Mouse (Mus musculus): Measurements from ENCODE around the gene Prm2. TPM values are rescaled to one million over a fixed set of nuclear protein-coding genes. Genes with fewer than 3 reads are reported as not detected.

Gene Prm2
- total RNA-seq, 2 experiments from 2014 or later = not detected

GRCm38 (mm10) chr16:10770531-10771325, 25.2 kb downstream of the Prm2 start:
- DNase-seq (ENCODE audit: extremely low spot score in 1 of 2, low spot score in 2 of 2) = no peak
- intact Hi-C loops (cut with DNase I) = no loop called here
- Histone ChIP-seq H3K4me3 (no peak overlapping the region), H3K27ac (no peak overlapping the region)
- TF ChIP-seq CTCF (IDR thresholded peaks at IDR 0.05) = no peak; the same call in none of the 2 replicates

GRCm38 (mm10) chr16:10769661-10770060, 26.3 kb downstream of the Prm2 start:
- peak; percentile 26 to 31 for DNase-seq (ENCODE audit: extremely low spot score in 1 of 2, low spot score in 2 of 2)
- H3K27ac ChIP-seq = no peak overlapping the region
- intact Hi-C loops (cut with DNase I) = loop anchor here (5.0 kb wide), 1 partner anchor 102 kb away; no protein-coding TSS in a partner anchor
- no peak for TF ChIP-seq CTCF (IDR thresholded peaks at IDR 0.05)
- no peak overlapping the region for H3K4me3 ChIP-seq

- DNase-seq (ENCODE audit: extremely low spot score in 1 of 2, low spot score in 2 of 2) = no peak
- intact Hi-C loops (cut with DNase I) = loop anchor here (5.0 kb wide), 1 partner anchor 102 kb away; no protein-coding TSS in a partner anchor
- no peak overlapping the region for H3K4me3 ChIP-seq
- no peak for TF ChIP-seq CTCF (IDR thresholded peaks at IDR 0.05)
- no peak overlapping the region for H3K27ac ChIP-seq
These were observed 27.1 kb downstream of the Prm2 start for GRCm38 (mm10) chr16:10768821-10769220.

- TF ChIP-seq CTCF (IDR thresholded peaks at IDR 0.05) = peak; percentile 89
- intact Hi-C loops (cut with DNase I) = loop anchor here (5.0 kb wide), 1 partner anchor 100 kb away; no protein-coding TSS in a partner anchor
- peak; percentile 52 to 60 for DNase-seq (ENCODE audit: extremely low spot score in 1 of 2, low spot score in 2 of 2)
- Histone ChIP-seq H3K27ac (no peak overlapping the region), H3K4me3 (no peak overlapping the region)
These were observed 28.8 kb downstream of the Prm2 start for GRCm38 (mm10) chr16:10767158-10767557.

- TF ChIP-seq CTCF (IDR thresholded peaks at IDR 0.05) = no peak
- intact Hi-C loops (cut with DNase I) = no loop called here
- Histone ChIP-seq H3K27ac (no peak overlapping the region), H3K4me3 (no peak overlapping the region)
- DNase-seq (ENCODE audit: extremely low spot score in 1 of 2, low spot score in 2 of 2) = no peak
These were observed 31.6 kb downstream of the Prm2 start for GRCm38 (mm10) chr16:10764323-10764722.

GRCm38 (mm10) chr16:10763540-10764264, 32.2 kb downstream of the Prm2 start:
- TF ChIP-seq CTCF (IDR thresholded peaks at IDR 0.05) = no peak
- Histone ChIP-seq H3K4me3 (no peak overlapping the region), H3K27ac (no peak overlapping the region)
- intact Hi-C loops (cut with DNase I) = no loop called here
- DNase-seq (ENCODE audit: extremely low spot score in 1 of 2, low spot score in 2 of 2) = no peak

GRCm38 (mm10) chr16:10762569-10763180, 33.3 kb downstream of the Prm2 start:
- TF ChIP-seq CTCF (IDR thresholded peaks at IDR 0.05) = no peak
- Histone ChIP-seq H3K27ac (no peak overlapping the region), H3K4me3 (no peak overlapping the region)
- intact Hi-C loops (cut with DNase I) = no loop called here
- no peak for DNase-seq (ENCODE audit: extremely low spot score in 1 of 2, low spot score in 2 of 2)

GRCm38 (mm10) chr16:10761182-10761581, 34.8 kb downstream of the Prm2 start:
- intact Hi-C loops (cut with DNase I) = no loop called here
- Histone ChIP-seq H3K4me3 (no peak overlapping the region), H3K27ac (no peak overlapping the region)
- no peak for DNase-seq (ENCODE audit: extremely low spot score in 1 of 2, low spot score in 2 of 2)
- no peak for TF ChIP-seq CTCF (IDR thresholded peaks at IDR 0.05)

- Histone ChIP-seq H3K4me3 (no peak overlapping the region), H3K27ac (no peak overlapping the region)
- TF ChIP-seq CTCF (IDR thresholded peaks at IDR 0.05) = no peak
- no peak for DNase-seq (ENCODE audit: extremely low spot score in 1 of 2, low spot score in 2 of 2)
- intact Hi-C loops (cut with DNase I) = no loop called here
These were observed 39.8 kb downstream of the Prm2 start for GRCm38 (mm10) chr16:10756168-10756567.

GRCm38 (mm10) chr16:10754521-10755296, 41.2 kb downstream of the Prm2 start:
- intact Hi-C loops (cut with DNase I) = no loop called here
- TF ChIP-seq CTCF (IDR thresholded peaks at IDR 0.05) = no peak
- H3K4me3 ChIP-seq = no peak overlapping the region
- no peak overlapping the region for H3K27ac ChIP-seq
- no peak for DNase-seq (ENCODE audit: extremely low spot score in 1 of 2, low spot score in 2 of 2)

GRCm38 (mm10) chr16:10749824-10750223, 46.1 kb downstream of the Prm2 start:
- intact Hi-C loops (cut with DNase I) = loop anchor here (10.0 kb wide), 1 partner anchor 615 kb away; no protein-coding TSS in a partner anchor
- Histone ChIP-seq H3K4me3 (no peak overlapping the region), H3K27ac (no peak overlapping the region)
- DNase-seq (ENCODE audit: extremely low spot score in 1 of 2, low spot score in 2 of 2) = peak; percentile 31 to 44
- TF ChIP-seq CTCF (IDR thresholded peaks at IDR 0.05) = no peak
